In the genomic region with DNA sequence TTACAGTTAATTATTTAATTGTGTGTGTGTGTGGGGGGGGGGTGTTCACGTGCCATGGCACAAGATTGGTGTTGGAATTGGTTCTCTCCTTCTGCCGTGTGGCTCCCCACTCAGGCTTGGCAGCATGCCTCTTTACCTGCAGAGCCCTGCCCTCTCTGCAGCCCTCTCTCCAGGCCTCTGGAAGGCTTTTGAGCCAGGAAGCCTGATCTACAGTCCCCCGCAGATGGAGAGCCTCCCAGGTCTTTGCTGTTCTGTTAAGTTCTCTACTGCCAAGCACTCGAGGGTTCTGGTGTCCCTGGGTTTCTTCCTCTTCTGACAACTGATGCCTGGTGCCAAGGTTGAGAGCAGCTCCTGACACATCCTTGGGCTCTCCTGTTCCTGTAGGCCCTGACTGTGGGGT, we compare ENCODE assay signal across 18 mouse cellular contexts. TPM values are rescaled to one million over a fixed set of nuclear protein-coding genes. Genes with fewer than 3 reads are reported as not detected.
DNase-seq lines count a peak whose midpoint lies in the region; ATAC-seq lines count a peak whose summit lies in the region.
"Had no signal": no experiment of that assay in that cellular context is flagged by ENCODE, and none has a peak within 500 bp of the region (broad histone marks: within the 10 kb centered on the region; RNA-seq: fewer than 3 reads in every experiment).

No protein-coding gene starts in this region.

- H3K4me1 ChIP-seq in hindbrain, embryonic 13.5 days (replicated peaks): peaks cover 56% of the 10 kb centered on the region
- H3K4me1 ChIP-seq in hindbrain, embryonic 16.5 days (ENCODE audit: control insufficient read depth, insufficient read depth, low read depth, low read length): peaks cover 41% of the 10 kb centered on the region

- peaks cover 5% of the 10 kb centered on the region for H3K36me3 ChIP-seq in hindbrain, embryonic 13.5 days
- peaks cover 2% of the 10 kb centered on the region; the same call in 1 of the 2 replicates for H3K36me3 ChIP-seq in hindbrain, embryonic 16.5 days (ENCODE audit: control insufficient read depth, insufficient read depth, low read length)

- peak; percentile 56 for DNase-seq in MN1 (ENCODE audit: low spot score)
- peak; percentile 91 for DNase-seq in brain, adult 2 months (ENCODE audit: low read depth, low spot score)
- peak; percentile 90 to 96 for DNase-seq in cerebellum, postnatal 10 days
- no peak for DNase-seq in urinary bladder, postnatal 25 days (ENCODE audit: low spot score)
- no peak for DNase-seq in lung, postnatal 14 days
- DNase-seq: adrenal gland, postnatal 36 days; heart, adult 18-20 months; kidney, adult 11 months; kidney, postnatal 25 days; retina, postnatal 1 day; right cerebral cortex, postnatal 4 days had no signal

- ATAC-seq in hindbrain, embryonic 13.5 days (ENCODE audit: low FRiP score): no peak
- ATAC-seq in hindbrain, embryonic 16.5 days: no peak
- ATAC-seq: lung, postnatal 0 days had no signal

- H3K9me3 ChIP-seq in hindbrain, embryonic 13.5 days: no peaks in the 10 kb centered on the region
- no peaks in the 10 kb centered on the region for H3K9me3 ChIP-seq in hindbrain, embryonic 16.5 days (ENCODE audit: control insufficient read depth, low read length)
- H3K9me3 ChIP-seq: heart, embryonic 15.5 days; liver, embryonic 15.5 days had no signal

- no peak overlapping the region for H3K4me2 ChIP-seq in hindbrain, embryonic 13.5 days
- H3K4me2 ChIP-seq in hindbrain, embryonic 16.5 days (ENCODE audit: low read length): no peak overlapping the region
- H3K4me2 ChIP-seq: heart, embryonic 15.5 days; liver, embryonic 15.5 days had no signal

- no peaks in the 10 kb centered on the region for H3K27me3 ChIP-seq in hindbrain, embryonic 13.5 days
- no peaks in the 10 kb centered on the region for H3K27me3 ChIP-seq in hindbrain, embryonic 16.5 days (replicated peaks; ENCODE audit: control insufficient read depth, insufficient read depth, low read length)
- H3K27me3 ChIP-seq: heart, embryonic 15.5 days; liver, embryonic 15.5 days had no signal

- H3K9ac ChIP-seq in hindbrain, embryonic 13.5 days: no peak overlapping the region
- H3K9ac ChIP-seq in hindbrain, embryonic 16.5 days (ENCODE audit: low read depth, low read length): no peak overlapping the region
- H3K9ac ChIP-seq: heart, embryonic 15.5 days; liver, embryonic 15.5 days had no signal

- H3K27ac ChIP-seq in hindbrain, embryonic 13.5 days: peak overlapping the region; percentile 67
- H3K27ac ChIP-seq in hindbrain, embryonic 16.5 days (ENCODE audit: low read depth, low read length): no peak overlapping the region
- H3K27ac ChIP-seq: heart, embryonic 15.5 days; left cerebral cortex, adult 2 months; liver, embryonic 15.5 days had no signal

- H3K4me3 ChIP-seq in hindbrain, embryonic 13.5 days: no peak overlapping the region
- H3K4me3 ChIP-seq in hindbrain, embryonic 16.5 days (ENCODE audit: low read length): no peak overlapping the region
- H3K4me3 ChIP-seq: heart, embryonic 15.5 days; left cerebral cortex, adult 2 months; liver, embryonic 15.5 days; megakaryocyte, embryonic 14.5 days had no signal

- 69% methylated on average over 4 of the region's 4 CpGs for WGBS in hindbrain, embryonic 13.5 days
- WGBS in hindbrain, embryonic 16.5 days: 51% methylated on average over 4 of the region's 4 CpGs

RNA-seq across cellular contexts. Expression of a gene that starts 17.9 kb away (rescaled TPM):
- polyA plus RNA-seq in hindbrain, embryonic 13.5 days (2015; fragmentation: Nextera tagmentation; extraction: Ambion mirVana): 1,025 and 1,119 TPM in 2 replicates
- polyA plus RNA-seq in hindbrain, embryonic 16.5 days (2015; fragmentation: Nextera tagmentation; extraction: Ambion mirVana): 1,276 and 1,360 TPM in 2 replicates

RNA-seq across cellular contexts. Expression of a gene that starts 27.0 kb away (rescaled TPM):
- 36.2 and 39.0 TPM in 2 replicates for polyA plus RNA-seq in hindbrain, embryonic 13.5 days (2015; fragmentation: Nextera tagmentation; extraction: Ambion mirVana)
- polyA plus RNA-seq in hindbrain, embryonic 16.5 days (2015; fragmentation: Nextera tagmentation; extraction: Ambion mirVana): 25.4 and 27.2 TPM in 2 replicates

RNA-seq across cellular contexts. Expression of a gene that starts 53.3 kb away (rescaled TPM):
- not detected in 2 replicates for polyA plus RNA-seq in hindbrain, embryonic 13.5 days (2015; fragmentation: Nextera tagmentation; extraction: Ambion mirVana)
- not detected in 2 replicates for polyA plus RNA-seq in hindbrain, embryonic 16.5 days (2015; fragmentation: Nextera tagmentation; extraction: Ambion mirVana)
- polyA plus RNA-seq: heart, embryonic 15.5 days; liver, embryonic 15.5 days had no signal

Comparison
In these comparisons a context has a peak if more than half of its experiments do, and no peak if none do; other contexts are left out.
1. DNase-seq: peak in MN1 (single experiment), brain, adult 2 months (single experiment) and cerebellum, postnatal 10 days (2 of 2); none in urinary bladder, postnatal 25 days (single experiment) and lung, postnatal 14 days (single experiment).